Mouse (Mus musculus): ENCODE results near the gene Agtr1b. TPM values are rescaled to one million over a fixed set of nuclear protein-coding genes. Genes with fewer than 3 reads are reported as not detected.
A peak's percentile ranks its signal among the peaks of the same experiment; 100 is the strongest.

The Agtr1b gene
- 0.31 TPM in 1 of 2 replicates, not detected in the other for polyA plus RNA-seq (2015; fragmentation: Nextera tagmentation; extraction: Ambion mirVana)

DNA sequence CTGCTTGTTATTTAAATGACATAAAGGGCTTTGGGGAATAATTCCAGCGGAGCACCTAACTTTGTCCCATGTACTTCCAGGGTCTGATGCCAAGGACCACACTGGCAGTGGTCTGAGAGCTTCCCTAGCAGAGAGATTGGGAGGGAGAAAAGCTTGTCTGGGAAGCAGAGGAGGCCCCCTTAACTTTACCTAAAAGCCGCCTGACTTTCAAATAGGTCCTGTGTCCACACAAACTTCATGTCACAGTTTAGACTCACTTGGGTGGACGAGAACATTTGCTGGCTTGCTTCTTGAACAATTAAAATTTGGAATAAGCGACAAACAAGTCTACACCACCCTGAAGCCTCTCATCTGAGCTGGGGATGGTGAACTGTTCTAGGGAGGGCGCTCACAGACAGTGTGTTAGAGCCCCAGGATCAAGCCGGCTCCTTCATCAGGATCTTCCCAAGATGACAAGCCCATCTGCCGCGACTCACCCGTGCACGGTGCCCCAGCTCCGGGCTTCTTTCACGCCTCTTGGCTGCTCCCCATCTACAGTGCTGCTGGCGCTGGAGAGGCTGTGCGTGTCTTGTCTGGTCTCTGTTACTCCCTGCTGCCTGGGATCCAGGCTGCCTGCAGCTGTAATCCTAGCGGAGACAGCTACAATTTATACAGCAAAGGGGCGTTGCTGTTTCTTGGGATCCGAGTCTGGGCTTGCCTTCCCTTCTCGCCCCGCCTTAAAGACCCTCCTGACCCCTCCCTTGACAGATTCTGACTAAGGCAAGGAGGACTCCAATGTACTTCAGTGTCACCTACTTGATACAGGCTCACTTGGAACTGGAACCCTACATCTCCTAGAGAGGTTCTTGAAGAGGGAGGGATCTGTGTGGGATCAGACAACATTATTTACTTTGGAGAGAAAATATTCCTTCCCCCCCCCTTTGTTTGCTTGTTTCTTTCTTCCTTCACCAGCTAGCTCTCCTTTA, at the start of gene Agtr1b:
TSS of gene Agtr1b (minus strand) at position 620 of the 965 bp plus-strand sequence.
- no peaks in the 10 kb centered on the region for H3K9me3 ChIP-seq (replicated peaks; ENCODE audit: control insufficient read depth, low read length)
- peak within 1 kb of the TSS; percentile 38 for H3K4me3 ChIP-seq (ENCODE audit: low read length)
- peak within 1 kb of the TSS; percentile 62 for H3K4me2 ChIP-seq (ENCODE audit: low read depth, low read length)
- 0 out of 2 replicates have a peak within 1 kb of the TSS, but pooled peaks have one; percentile 38 for H3K9ac ChIP-seq (ENCODE audit: low read length)
- no peaks in the 10 kb centered on the region for H3K36me3 ChIP-seq (ENCODE audit: control insufficient read depth, insufficient read depth)
- no peaks in the 10 kb centered on the region for H3K4me1 ChIP-seq (ENCODE audit: control insufficient read depth, insufficient read depth, low read length)
- H3K27me3 ChIP-seq (ENCODE audit: control insufficient read depth, insufficient read depth, low read length): no peaks in the 10 kb centered on the region
- H3K27ac ChIP-seq (ENCODE audit: low read length): no peak within 1 kb of the TSS
- 0 out of 2 replicates have a peak, but pooled peaks have one; percentile 49 for ATAC-seq (replicated peaks; ENCODE audit: extremely low read depth, insufficient read depth, low FRiP score)
- WGBS: 10% methylated on average over 19 of the region's 19 CpGs

DNA sequence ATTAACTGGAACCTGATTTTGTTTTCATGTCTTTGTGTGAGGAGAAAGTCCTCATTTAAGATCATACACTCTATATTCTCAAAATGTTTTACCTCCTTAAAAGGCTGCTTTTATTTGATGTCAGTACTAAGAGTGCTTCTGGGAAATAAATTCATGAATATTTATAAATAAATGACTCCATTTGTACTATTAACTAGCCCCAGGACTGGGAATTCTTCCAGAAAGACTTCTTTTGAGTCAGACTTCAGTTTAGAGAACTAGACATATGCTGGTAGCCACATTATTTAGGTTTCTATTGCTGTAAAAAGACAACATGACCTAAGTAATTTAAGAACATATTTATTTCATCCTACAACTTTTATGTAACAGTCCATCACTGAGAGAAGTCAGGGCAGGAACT, 13.4 kb downstream of the Agtr1b start:
- H3K9ac ChIP-seq (ENCODE audit: low read length): no peak overlapping the region
- H3K9me3 ChIP-seq (replicated peaks; ENCODE audit: control insufficient read depth, low read length): no peaks in the 10 kb centered on the region
- no peak overlapping the region for H3K4me3 ChIP-seq (ENCODE audit: low read length)
- H3K27me3 ChIP-seq (ENCODE audit: control insufficient read depth, insufficient read depth, low read length): no peaks in the 10 kb centered on the region
- H3K4me2 ChIP-seq (ENCODE audit: low read depth, low read length): no peak overlapping the region
- H3K36me3 ChIP-seq (ENCODE audit: control insufficient read depth, insufficient read depth): no peaks in the 10 kb centered on the region
- no peak for ATAC-seq (replicated peaks; ENCODE audit: extremely low read depth, insufficient read depth, low FRiP score)
- no peaks in the 10 kb centered on the region for H3K4me1 ChIP-seq (ENCODE audit: control insufficient read depth, insufficient read depth, low read length)
- H3K27ac ChIP-seq (ENCODE audit: low read length): no peak overlapping the region

DNA sequence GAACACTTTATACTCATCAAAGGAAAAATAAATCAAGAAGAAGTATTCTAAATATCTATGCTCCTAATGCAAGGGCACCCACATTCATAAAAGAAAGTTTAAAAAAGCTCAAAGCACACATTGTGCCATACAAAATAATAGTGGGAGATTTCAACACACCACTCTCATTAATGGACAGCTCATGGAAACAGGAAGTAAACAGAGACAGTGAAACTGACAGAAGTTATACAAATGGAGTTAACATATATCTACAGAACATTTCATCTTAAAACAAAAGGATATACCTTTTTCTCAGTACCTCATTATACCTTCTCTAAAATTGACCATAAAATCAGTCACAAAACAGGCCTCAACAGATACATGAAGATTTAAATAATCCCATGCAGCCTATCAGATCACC, 18.8 kb downstream of the Agtr1b start:
- Histone ChIP-seq H3K4me2 (ENCODE audit: low read depth, low read length) (no peak overlapping the region), H3K4me3 (ENCODE audit: low read length) (no peak overlapping the region), H3K4me1 (ENCODE audit: control insufficient read depth, insufficient read depth, low read length) (no peaks in the 10 kb centered on the region), H3K27me3 (ENCODE audit: control insufficient read depth, insufficient read depth, low read length) (no peaks in the 10 kb centered on the region), H3K27ac (ENCODE audit: low read length) (no peak overlapping the region), H3K36me3 (ENCODE audit: control insufficient read depth, insufficient read depth) (no peaks in the 10 kb centered on the region), H3K9me3 (replicated peaks; ENCODE audit: control insufficient read depth, low read length) (no peaks in the 10 kb centered on the region), H3K9ac (ENCODE audit: low read length) (no peak overlapping the region)
- ATAC-seq (replicated peaks; ENCODE audit: extremely low read depth, insufficient read depth, low FRiP score): no peak

DNA sequence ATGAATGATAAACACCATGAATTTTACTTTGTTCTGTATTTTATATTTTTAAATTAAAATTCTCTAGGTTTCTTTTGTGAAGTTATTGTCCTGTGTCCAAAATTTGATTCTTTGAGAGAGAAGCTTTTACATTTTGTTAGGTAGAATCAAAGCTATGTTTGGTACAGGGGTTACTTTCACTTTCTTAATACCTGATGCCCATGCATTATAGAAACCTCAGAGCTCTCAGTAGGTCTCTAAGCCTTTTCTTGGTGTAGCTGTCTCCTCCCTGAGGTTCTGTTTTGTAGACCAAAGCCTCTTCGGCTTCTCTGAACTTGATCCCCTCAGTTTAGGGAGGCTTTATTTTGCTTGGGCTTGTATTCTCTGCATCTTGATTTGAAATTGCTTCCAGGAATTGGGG, 26.6 kb downstream of the Agtr1b start:
- H3K4me2 ChIP-seq (ENCODE audit: low read depth, low read length): no peak overlapping the region
- H3K4me1 ChIP-seq (ENCODE audit: control insufficient read depth, insufficient read depth, low read length): no peaks in the 10 kb centered on the region
- H3K36me3 ChIP-seq (ENCODE audit: control insufficient read depth, insufficient read depth): no peaks in the 10 kb centered on the region
- 88% methylated on average over 1 of the region's 1 CpGs for WGBS
- no peaks in the 10 kb centered on the region for H3K27me3 ChIP-seq (ENCODE audit: control insufficient read depth, insufficient read depth, low read length)
- no peak overlapping the region for H3K27ac ChIP-seq (ENCODE audit: low read length)
- H3K9ac ChIP-seq (ENCODE audit: low read length): no peak overlapping the region
- H3K9me3 ChIP-seq (replicated peaks; ENCODE audit: control insufficient read depth, low read length): no peaks in the 10 kb centered on the region
- H3K4me3 ChIP-seq (ENCODE audit: low read length): no peak overlapping the region
- no peak for ATAC-seq (replicated peaks; ENCODE audit: extremely low read depth, insufficient read depth, low FRiP score)

DNA sequence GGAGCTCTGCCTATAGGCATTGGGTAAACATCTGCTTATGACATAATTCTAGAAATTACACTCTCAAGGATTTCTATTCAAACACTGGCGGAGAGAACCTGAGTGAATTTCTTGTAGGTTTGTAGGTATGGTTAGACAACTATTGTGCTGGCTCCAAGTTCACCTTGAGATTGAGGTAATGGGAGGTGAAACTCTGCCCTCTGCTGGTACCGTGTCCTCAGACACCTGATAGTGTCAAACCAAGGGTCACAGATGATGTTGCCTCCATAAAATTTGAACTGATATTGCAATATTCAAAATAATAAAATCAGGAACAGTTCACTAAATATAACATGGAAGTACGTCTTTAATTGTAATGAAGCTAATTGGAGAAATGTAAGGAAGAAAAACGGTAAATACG, 32.3 kb downstream of the Agtr1b start:
- Histone ChIP-seq H3K27ac (ENCODE audit: low read length) (no peak overlapping the region), H3K4me2 (ENCODE audit: low read depth, low read length) (no peak overlapping the region), H3K4me3 (ENCODE audit: low read length) (no peak overlapping the region), H3K9ac (ENCODE audit: low read length) (no peak overlapping the region), H3K36me3 (ENCODE audit: control insufficient read depth, insufficient read depth) (no peaks in the 10 kb centered on the region), H3K9me3 (replicated peaks; ENCODE audit: control insufficient read depth, low read length) (no peaks in the 10 kb centered on the region), H3K27me3 (ENCODE audit: control insufficient read depth, insufficient read depth, low read length) (no peaks in the 10 kb centered on the region), H3K4me1 (ENCODE audit: control insufficient read depth, insufficient read depth, low read length) (no peaks in the 10 kb centered on the region)
- no peak for ATAC-seq (replicated peaks; ENCODE audit: extremely low read depth, insufficient read depth, low FRiP score)
- WGBS: 59% methylated on average over 5 of the region's 5 CpGs

DNA sequence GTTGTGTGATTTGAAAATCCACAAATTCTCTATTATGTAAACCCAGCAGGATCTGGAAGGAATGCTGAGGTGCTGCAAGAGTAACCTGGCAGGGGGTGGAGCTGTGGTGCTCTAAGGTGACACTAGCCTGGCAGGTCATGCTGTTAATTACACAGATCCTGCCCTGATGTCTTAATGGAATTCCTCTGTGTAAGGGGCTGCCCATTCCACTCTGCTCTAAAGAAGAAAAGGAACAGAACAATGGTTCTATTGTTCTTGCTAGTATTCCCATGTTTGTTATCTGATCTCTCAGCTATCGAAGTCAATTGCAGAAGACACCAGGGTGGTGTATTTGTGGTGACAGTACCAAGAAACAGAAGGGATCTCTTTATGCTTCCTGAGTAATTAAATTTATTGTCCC, 49.7 kb downstream of the Agtr1b start:
- Histone ChIP-seq H3K9ac (ENCODE audit: low read length) (no peak overlapping the region), H3K27ac (ENCODE audit: low read length) (no peak overlapping the region), H3K36me3 (ENCODE audit: control insufficient read depth, insufficient read depth) (no peaks in the 10 kb centered on the region), H3K27me3 (ENCODE audit: control insufficient read depth, insufficient read depth, low read length) (no peaks in the 10 kb centered on the region), H3K4me3 (ENCODE audit: low read length) (no peak overlapping the region), H3K4me2 (ENCODE audit: low read depth, low read length) (no peak overlapping the region), H3K4me1 (ENCODE audit: control insufficient read depth, insufficient read depth, low read length) (no peaks in the 10 kb centered on the region), H3K9me3 (replicated peaks; ENCODE audit: control insufficient read depth, low read length) (no peaks in the 10 kb centered on the region)
- no peak for ATAC-seq (replicated peaks; ENCODE audit: extremely low read depth, insufficient read depth, low FRiP score)
- 33% methylated on average over 1 of the region's 1 CpGs for WGBS

DNA sequence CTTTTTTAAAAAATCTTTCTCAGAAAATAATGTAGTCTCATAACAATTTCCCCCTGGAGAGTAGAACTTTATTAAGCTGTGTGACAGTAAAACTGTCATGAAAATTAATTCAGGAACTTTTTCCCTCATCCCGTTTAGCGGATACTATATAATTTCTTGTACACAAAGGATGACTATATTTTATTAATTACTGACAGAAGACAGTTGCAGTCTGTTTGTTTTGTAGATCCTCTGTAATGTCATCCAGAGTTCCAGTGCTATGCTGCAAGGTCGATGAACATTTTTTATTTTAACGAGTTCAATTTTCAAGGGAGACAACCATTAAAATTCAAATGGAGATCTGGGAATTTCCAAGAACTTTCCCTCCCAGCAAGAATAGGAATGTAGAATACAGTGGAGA, 57.8 kb downstream of the Agtr1b start:
- no peak overlapping the region for H3K4me3 ChIP-seq (ENCODE audit: low read length)
- no peaks in the 10 kb centered on the region for H3K4me1 ChIP-seq (ENCODE audit: control insufficient read depth, insufficient read depth, low read length)
- no peak overlapping the region for H3K9ac ChIP-seq (ENCODE audit: low read length)
- H3K27me3 ChIP-seq (ENCODE audit: control insufficient read depth, insufficient read depth, low read length): no peaks in the 10 kb centered on the region
- H3K9me3 ChIP-seq (replicated peaks; ENCODE audit: control insufficient read depth, low read length): no peaks in the 10 kb centered on the region
- no peak for ATAC-seq (replicated peaks; ENCODE audit: extremely low read depth, insufficient read depth, low FRiP score)
- no peak overlapping the region for H3K4me2 ChIP-seq (ENCODE audit: low read depth, low read length)
- 79% methylated on average over 4 of the region's 4 CpGs for WGBS
- H3K36me3 ChIP-seq (ENCODE audit: control insufficient read depth, insufficient read depth): no peaks in the 10 kb centered on the region
- H3K27ac ChIP-seq (ENCODE audit: low read length): no peak overlapping the region

DNA sequence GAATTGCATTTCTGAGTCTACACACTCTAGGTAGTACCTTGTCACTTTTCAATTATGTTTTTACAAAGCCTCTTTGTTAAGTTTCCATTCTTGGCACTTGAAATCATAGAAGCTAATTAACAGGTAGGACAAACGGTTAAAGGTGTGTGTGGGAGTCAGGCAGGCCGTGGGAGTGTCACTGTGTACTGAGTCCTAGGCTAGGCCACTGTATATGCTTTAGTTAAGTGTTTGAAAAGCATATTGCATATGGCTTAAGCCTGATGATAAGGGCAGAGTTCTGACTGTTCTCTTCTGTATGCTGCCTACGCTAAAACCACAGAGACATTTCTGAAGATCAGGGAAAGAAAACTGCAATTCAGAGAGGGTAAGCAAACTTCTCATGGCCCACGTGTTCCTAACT, 59.7 kb downstream of the Agtr1b start:
- Histone ChIP-seq H3K27ac (ENCODE audit: low read length) (no peak overlapping the region), H3K9me3 (replicated peaks; ENCODE audit: control insufficient read depth, low read length) (no peaks in the 10 kb centered on the region), H3K27me3 (ENCODE audit: control insufficient read depth, insufficient read depth, low read length) (no peaks in the 10 kb centered on the region), H3K4me1 (ENCODE audit: control insufficient read depth, insufficient read depth, low read length) (no peaks in the 10 kb centered on the region), H3K36me3 (ENCODE audit: control insufficient read depth, insufficient read depth) (no peaks in the 10 kb centered on the region), H3K4me2 (ENCODE audit: low read depth, low read length) (no peak overlapping the region), H3K4me3 (ENCODE audit: low read length) (no peak overlapping the region), H3K9ac (ENCODE audit: low read length) (no peak overlapping the region)
- ATAC-seq (replicated peaks; ENCODE audit: extremely low read depth, insufficient read depth, low FRiP score): no peak
- WGBS: 75% methylated on average over 4 of the region's 4 CpGs

DNA sequence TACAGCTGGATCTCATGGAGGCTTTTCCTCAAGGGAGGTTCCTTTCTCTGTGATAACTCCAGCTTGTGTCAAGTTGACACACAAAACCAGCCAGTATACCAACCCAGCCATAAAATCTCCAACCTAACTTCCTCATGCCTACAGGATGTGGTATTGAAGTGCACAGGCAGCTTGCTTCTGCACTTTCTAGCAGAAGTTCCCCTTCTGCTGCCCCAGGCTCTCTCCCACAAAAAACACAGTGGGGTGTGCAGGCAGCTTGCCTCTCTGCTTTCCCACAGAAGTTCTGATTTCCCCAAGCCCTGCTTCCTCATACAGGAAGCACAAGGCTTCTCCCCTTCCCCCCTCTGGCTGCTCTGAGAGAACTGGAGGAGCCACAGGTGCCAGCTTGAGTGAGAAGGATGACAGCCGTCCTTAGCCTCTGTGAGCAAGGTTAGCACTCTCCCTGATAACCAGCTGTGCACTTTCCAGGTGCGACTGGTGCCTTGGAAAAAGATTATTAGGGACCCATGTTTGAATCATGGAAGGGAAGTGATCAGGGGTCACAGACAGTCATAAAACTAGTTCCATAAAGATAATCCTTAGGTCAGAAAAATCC, 62.1 kb downstream of the Agtr1b start:
- no peak overlapping the region for H3K4me3 ChIP-seq (ENCODE audit: low read length)
- 36% methylated on average over 2 of the region's 2 CpGs for WGBS
- no peak for ATAC-seq (replicated peaks; ENCODE audit: extremely low read depth, insufficient read depth, low FRiP score)

More for the DNA sequence above, 62.1 kb downstream of the Agtr1b start:
- Histone ChIP-seq H3K4me1 (ENCODE audit: control insufficient read depth, insufficient read depth, low read length) (no peaks in the 10 kb centered on the region), H3K9ac (ENCODE audit: low read length) (no peak overlapping the region), H3K27me3 (ENCODE audit: control insufficient read depth, insufficient read depth, low read length) (no peaks in the 10 kb centered on the region), H3K9me3 (replicated peaks; ENCODE audit: control insufficient read depth, low read length) (no peaks in the 10 kb centered on the region), H3K27ac (ENCODE audit: low read length) (no peak overlapping the region), H3K4me2 (ENCODE audit: low read depth, low read length) (no peak overlapping the region), H3K36me3 (ENCODE audit: control insufficient read depth, insufficient read depth) (no peaks in the 10 kb centered on the region)

Data from heart, embryonic 16.5 days (tissue).